Mouse (Mus musculus) intestine, embryonic 14.5 days (tissue): Measurements from ENCODE around the gene Elmo1. TPM values are rescaled to one million over a fixed set of nuclear protein-coding genes. Genes with fewer than 3 reads are reported as not detected.

Source experiments
- ATAC-seq: fragments of 200-750 bp; cut with Nextera tagmentation; replicated peaks from 2 replicates; pipeline ENCODE4 v1.8.0; 2017; ENCODE audit warnings: low read depth, moderate number of reproducible peaks, moderate TSS enrichment, moderate library complexity; ENCODE audit not compliant: low FRiP score, low TSS enrichment
- DNase-seq: peaks from one replicate; pipeline ENCODE4 v3.0.0-alpha.2; 2018; ENCODE audit warnings: low spot score
- H3K27ac ChIP-seq: fragments of 300-500 bp; sonication (generic); 2 replicates; pipeline ENCODE4 v1.5.1; 2014; ENCODE audit warnings: low read depth, mild to moderate bottlenecking, control low read depth
- H3K27me3 ChIP-seq: fragments of 300-500 bp; sonication (generic); replicated peaks from 2 replicates; pipeline ENCODE4 v1.6.1; 2014; ENCODE audit warnings: low read length, control low read depth; ENCODE audit not compliant: control insufficient read depth, insufficient read depth
- H3K36me3 ChIP-seq: fragments of 300-500 bp; sonication (generic); 2 replicates; pipeline ENCODE4 v1.6.1; 2014; ENCODE audit warnings: low read length, control low read depth; ENCODE audit not compliant: control insufficient read depth, insufficient read depth
- H3K4me1 ChIP-seq: fragments of 300-500 bp; sonication (generic); replicated peaks from 2 replicates; pipeline ENCODE4 v1.6.1; 2014; ENCODE audit warnings: low read length, control low read depth, mixed read lengths; ENCODE audit not compliant: control insufficient read depth, insufficient read depth
- H3K4me2 ChIP-seq: fragments of 300-500 bp; sonication (generic); 2 replicates; pipeline ENCODE4 v1.6.1; 2014; ENCODE audit warnings: low read length
- H3K4me3 ChIP-seq: fragments of 300-500 bp; sonication (generic); 2 replicates; pipeline ENCODE4 v1.5.1; 2014; ENCODE audit warnings: low read depth, low read length, control low read depth, mixed read lengths
- H3K9ac ChIP-seq: fragments of 300-500 bp; sonication (generic); 2 replicates; pipeline ENCODE4 v1.6.1; 2014; ENCODE audit warnings: mild to moderate bottlenecking, low read length
- H3K9me3 ChIP-seq: fragments of 300-500 bp; sonication (generic); 2 replicates; pipeline ENCODE4 v1.6.1; 2016; ENCODE audit warnings: low read length, control low read depth; ENCODE audit not compliant: control insufficient read depth
- WGBS: fragments of 180-500 bp; shearing (Covaris S2); extraction: QIAGEN DNeasy Blood & Tissue Kit; methylation state at CpG from one replicate; pipeline ENCODE4 v1.1.7; 2014; 5-methylcytosine and 5-hydroxymethylcytosine counted together
- polyA plus RNA-seq: library from polyadenylated mRNA; unstranded; fragments of >200 nt; fragmentation: Nextera tagmentation; extraction: Ambion mirVana; gene quantifications from 2 replicates; pipeline ENCODE4 v1.2.1, GENCODE M21; 2014

The Elmo1 gene
- polyA plus RNA-seq, 1 experiment from 2014 or later: 16.6 TPM

DNA sequence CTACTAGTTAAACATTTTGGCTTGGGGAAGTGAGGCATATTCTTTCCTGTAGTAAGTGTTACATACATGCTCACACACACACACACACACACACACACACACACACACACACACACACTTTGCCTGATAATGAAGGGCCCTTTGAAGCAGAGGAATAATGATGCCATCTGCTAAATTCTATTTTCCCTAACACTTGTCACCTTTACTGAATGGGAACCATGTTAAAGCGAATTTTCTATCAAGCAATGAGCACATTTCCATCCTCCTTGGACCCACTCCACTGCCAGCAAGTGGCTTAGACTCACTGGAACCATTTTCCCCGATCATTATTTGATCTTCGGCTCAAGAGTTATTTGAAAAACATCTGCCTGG is 8.2 kb downstream of the Elmo1 start:
- no peak overlapping the region for H3K9ac ChIP-seq
- no peaks in the 10 kb centered on the region for H3K9me3 ChIP-seq
- ATAC-seq (no peak), DNase-seq (no peak)
- H3K27me3 ChIP-seq: no peaks in the 10 kb centered on the region
- H3K36me3 ChIP-seq: no peaks in the 10 kb centered on the region
- H3K27ac ChIP-seq: no peak overlapping the region
- H3K4me2 ChIP-seq: no peak overlapping the region
- no peak overlapping the region for H3K4me3 ChIP-seq
- WGBS: 86% methylated on average over 3 of the region's 3 CpGs
- H3K4me1 ChIP-seq: peaks cover 7% of the 10 kb centered on the region; the same call in 1 of the 2 replicates

DNA sequence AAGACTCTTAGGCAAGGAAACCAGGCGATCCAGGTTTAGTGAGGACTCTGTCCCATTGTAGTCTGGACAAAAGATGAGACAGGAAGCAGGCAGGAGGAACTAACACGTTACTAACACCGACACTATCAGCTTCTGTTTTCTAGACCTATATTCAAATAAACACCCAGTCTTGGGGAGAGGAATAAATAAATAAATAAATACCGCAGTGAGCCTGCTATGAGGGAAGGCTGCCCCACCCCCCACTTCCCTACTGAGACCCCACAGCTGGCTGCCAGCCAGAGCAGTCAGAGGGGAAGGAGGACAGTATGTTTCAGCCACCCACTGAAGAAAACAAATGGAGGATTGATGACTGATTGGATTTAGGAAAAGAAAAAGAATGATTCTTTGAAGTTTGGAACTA is 9.2 kb downstream of the Elmo1 start:
- Histone ChIP-seq H3K4me1 (peaks cover 7% of the 10 kb centered on the region; the same call in 1 of the 2 replicates), H3K9me3 (no peaks in the 10 kb centered on the region), H3K4me3 (no peak overlapping the region), H3K9ac (no peak overlapping the region), H3K27me3 (no peaks in the 10 kb centered on the region), H3K27ac (no peak overlapping the region), H3K36me3 (no peaks in the 10 kb centered on the region), H3K4me2 (no peak overlapping the region)
- no peak for ATAC-seq
- DNase-seq: no peak
- WGBS: 27% methylated on average over 4 of the region's 4 CpGs

DNA sequence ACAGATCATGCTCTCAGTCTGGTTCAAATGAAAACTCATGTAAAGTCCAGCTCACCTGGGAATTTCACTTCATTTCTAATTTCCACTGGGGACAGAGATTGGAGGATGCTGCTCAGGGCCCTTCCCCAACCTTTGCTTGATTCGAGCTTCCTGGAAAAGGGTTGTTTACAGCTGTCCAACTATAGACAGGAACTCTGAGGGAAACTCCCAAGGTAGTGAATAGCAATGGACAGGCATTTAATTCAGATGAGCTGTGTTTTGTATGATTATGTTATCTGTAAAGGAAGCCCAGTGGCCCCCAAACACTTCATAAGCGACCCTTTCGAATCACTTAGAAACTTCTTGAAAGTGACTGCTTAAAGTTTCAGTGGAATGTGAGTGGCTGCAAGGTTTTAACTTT is 10.0 kb downstream of the Elmo1 start:
- Histone ChIP-seq H3K4me1 (peaks cover 7% of the 10 kb centered on the region; the same call in 1 of the 2 replicates), H3K9me3 (no peaks in the 10 kb centered on the region), H3K27ac (no peak overlapping the region), H3K36me3 (no peaks in the 10 kb centered on the region), H3K9ac (no peak overlapping the region), H3K4me2 (no peak overlapping the region), H3K27me3 (no peaks in the 10 kb centered on the region), H3K4me3 (no peak overlapping the region)
- DNase-seq (no peak), ATAC-seq (no peak)
- WGBS: 59% methylated on average over 3 of the region's 3 CpGs

DNA sequence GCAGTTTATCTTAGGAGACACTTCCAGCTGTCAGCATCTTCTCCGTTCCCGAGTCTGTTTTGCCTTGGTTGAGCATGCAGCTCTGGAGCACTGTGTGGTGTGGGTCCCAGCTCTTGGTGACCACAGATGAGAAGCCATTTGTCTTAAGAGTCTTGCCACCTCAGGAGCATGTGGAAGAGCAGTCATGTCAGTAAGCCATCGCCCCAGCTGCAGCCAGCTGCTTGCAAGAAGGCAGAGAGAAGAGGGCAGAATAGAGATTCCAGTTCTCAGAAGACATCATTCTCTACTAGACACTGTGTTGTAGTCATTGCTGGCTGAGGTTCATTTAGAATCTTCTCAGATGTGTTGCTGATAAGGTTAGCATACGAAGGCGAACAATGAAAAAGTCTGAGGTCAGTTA is 11.3 kb downstream of the Elmo1 start:
- H3K4me1 ChIP-seq: peaks cover 7% of the 10 kb centered on the region; the same call in 1 of the 2 replicates
- ATAC-seq: no peak
- 45% methylated on average over 5 of the region's 5 CpGs for WGBS
- no peak overlapping the region for H3K4me3 ChIP-seq
- no peak overlapping the region for H3K4me2 ChIP-seq
- no peaks in the 10 kb centered on the region for H3K27me3 ChIP-seq
- no peaks in the 10 kb centered on the region for H3K9me3 ChIP-seq
- no peak overlapping the region for H3K27ac ChIP-seq
- no peaks in the 10 kb centered on the region for H3K36me3 ChIP-seq
- no peak for DNase-seq
- H3K9ac ChIP-seq: no peak overlapping the region

DNA sequence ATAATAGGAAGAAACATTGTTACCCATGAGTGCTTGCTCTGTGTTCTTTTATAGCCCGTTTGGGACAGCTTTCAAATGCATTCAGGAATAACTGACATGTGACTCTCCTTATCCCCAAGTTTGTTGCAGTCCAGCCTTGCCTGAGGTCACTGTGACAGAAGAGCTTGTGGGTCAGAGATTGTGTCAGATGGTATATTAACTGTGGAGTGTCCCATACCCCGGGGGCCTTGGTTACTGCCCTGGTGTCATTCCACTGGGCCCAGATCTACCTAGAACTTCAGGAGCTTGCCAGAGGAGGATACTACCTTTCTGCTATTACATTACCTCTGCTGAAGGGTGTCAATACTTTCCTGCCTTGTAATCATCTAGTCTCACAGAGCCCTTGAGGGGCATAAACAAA is 14.4 kb downstream of the Elmo1 start:
- H3K9me3 ChIP-seq: no peaks in the 10 kb centered on the region
- ATAC-seq (no peak), DNase-seq (no peak)
- no peaks in the 10 kb centered on the region for H3K36me3 ChIP-seq
- no peaks in the 10 kb centered on the region for H3K27me3 ChIP-seq
- no peak overlapping the region for H3K27ac ChIP-seq
- 73% methylated on average over 2 of the region's 2 CpGs for WGBS
- H3K4me2 ChIP-seq: no peak overlapping the region
- no peak overlapping the region for H3K9ac ChIP-seq
- no peak overlapping the region for H3K4me3 ChIP-seq
- H3K4me1 ChIP-seq: peaks cover 7% of the 10 kb centered on the region; the same call in 1 of the 2 replicates

DNA sequence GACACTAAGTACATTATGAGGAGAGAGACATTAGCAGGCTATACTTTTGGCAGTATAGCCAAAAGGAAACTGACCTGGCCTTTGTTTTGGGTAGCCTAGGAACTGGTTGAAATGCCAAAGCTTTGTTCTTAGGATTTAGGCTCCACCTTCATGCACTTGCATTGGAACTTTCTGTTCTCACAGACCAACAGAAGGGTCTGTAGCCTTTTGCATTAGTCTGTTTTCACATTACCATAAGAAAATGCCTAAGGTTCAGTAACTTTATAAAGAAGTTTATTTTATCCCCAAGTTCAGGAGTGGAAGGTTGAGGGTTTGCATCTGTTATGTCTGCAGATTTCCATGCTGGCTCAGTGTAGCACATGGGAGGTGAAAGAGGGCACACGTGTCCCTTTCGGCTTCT is 15.6 kb downstream of the Elmo1 start:
- 87% methylated on average over 2 of the region's 2 CpGs for WGBS
- H3K9me3 ChIP-seq: no peaks in the 10 kb centered on the region
- ATAC-seq: no peak
- no peak for DNase-seq
- H3K27me3 ChIP-seq: no peaks in the 10 kb centered on the region
- no peak overlapping the region for H3K4me2 ChIP-seq
- H3K4me1 ChIP-seq: peaks cover 7% of the 10 kb centered on the region; the same call in 1 of the 2 replicates
- H3K27ac ChIP-seq: no peak overlapping the region
- H3K36me3 ChIP-seq: no peaks in the 10 kb centered on the region
- H3K9ac ChIP-seq: no peak overlapping the region
- no peak overlapping the region for H3K4me3 ChIP-seq

DNA sequence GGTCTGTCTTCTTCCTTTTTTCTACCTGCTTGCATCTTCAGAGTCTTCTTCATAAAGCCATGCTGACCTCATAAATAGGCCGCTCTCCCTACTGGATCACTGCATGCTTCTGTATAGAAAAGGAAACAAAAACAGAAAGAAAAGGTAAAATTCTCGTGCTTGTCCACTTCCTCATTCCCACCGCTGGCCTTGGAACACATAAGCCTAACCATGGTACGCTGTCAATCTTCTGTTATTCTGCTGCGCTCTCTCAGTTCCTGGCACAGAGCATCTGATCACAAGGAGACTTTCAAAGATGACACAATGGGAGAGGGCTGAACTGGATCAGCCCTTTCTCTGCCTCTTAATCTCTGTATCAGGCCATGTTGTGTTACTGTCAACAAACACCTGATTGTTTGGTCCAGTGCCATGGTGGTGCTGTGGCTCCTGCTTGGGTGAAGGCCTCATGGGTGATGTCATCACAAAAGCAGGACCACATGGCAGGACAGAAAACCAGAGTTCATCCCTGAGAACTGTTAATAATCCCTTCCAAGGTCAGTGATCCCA is 17.6 kb downstream of the Elmo1 start:
- Histone ChIP-seq H3K27me3 (no peaks in the 10 kb centered on the region), H3K9ac (no peak overlapping the region), H3K4me3 (no peak overlapping the region), H3K4me2 (no peak overlapping the region), H3K4me1 (peaks cover 7% of the 10 kb centered on the region; the same call in 1 of the 2 replicates), H3K36me3 (no peaks in the 10 kb centered on the region), H3K27ac (no peak overlapping the region), H3K9me3 (no peaks in the 10 kb centered on the region)
- no peak for DNase-seq
- no peak for ATAC-seq
- 93% methylated on average over 5 of the region's 5 CpGs for WGBS

DNA sequence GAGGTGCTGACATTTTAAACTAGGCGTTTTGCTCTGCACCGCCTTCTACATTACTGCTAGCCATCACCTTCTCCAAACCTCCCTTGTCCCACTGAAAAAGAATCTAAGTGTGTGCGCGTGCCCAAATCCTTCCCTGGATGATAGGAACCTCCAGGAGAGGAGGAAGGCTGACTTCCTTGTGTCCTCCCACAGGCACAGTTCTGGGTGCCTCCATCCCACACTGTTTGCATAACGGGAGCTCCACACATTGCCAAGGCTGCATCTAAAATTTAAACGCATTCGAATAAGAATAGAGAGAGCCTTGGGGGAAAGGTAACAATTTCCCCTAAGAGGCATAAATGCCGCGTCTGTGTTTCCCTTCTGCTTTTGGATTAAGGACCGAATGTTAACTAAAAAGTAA is 18.6 kb downstream of the Elmo1 start:
- no peaks in the 10 kb centered on the region for H3K36me3 ChIP-seq
- WGBS: 53% methylated on average over 10 of the region's 10 CpGs

DNA sequence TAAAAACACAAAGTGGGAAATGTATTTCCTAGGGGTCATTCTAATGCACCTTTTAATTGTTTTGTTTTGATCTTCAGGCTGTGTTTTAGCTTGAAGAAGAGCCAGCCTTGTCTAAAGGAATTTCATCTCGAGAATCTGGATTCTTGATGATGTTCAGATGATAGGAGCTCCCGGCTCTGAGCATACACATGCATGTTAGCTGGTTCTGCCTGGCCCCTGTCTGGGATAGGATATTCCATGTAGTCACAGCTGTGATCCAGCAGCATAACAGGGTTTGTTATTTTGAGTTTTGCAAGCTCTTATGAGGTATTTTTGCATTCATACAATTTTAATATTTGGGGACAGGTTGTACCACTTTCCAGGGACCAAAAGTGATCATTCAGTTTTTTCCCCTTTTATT is 19.1 kb downstream of the Elmo1 start:
- H3K9ac ChIP-seq: no peak overlapping the region
- peaks cover 7% of the 10 kb centered on the region; the same call in 1 of the 2 replicates for H3K4me1 ChIP-seq
- no peaks in the 10 kb centered on the region for H3K27me3 ChIP-seq
- no peak for DNase-seq
- no peak overlapping the region for H3K4me3 ChIP-seq
- no peak overlapping the region for H3K4me2 ChIP-seq
- H3K36me3 ChIP-seq: no peaks in the 10 kb centered on the region
- WGBS: 26% methylated on average over 2 of the region's 2 CpGs
- no peaks in the 10 kb centered on the region for H3K9me3 ChIP-seq
- H3K27ac ChIP-seq: no peak overlapping the region
- ATAC-seq: no peak

More for the DNA sequence above, 18.6 kb downstream of the Elmo1 start:
- peaks cover 7% of the 10 kb centered on the region; the same call in 1 of the 2 replicates for H3K4me1 ChIP-seq
- no peak overlapping the region for H3K9ac ChIP-seq
- no peaks in the 10 kb centered on the region for H3K9me3 ChIP-seq
- H3K27ac ChIP-seq: no peak overlapping the region
- ATAC-seq (no peak), DNase-seq (no peak)
- H3K27me3 ChIP-seq: no peaks in the 10 kb centered on the region
- no peak overlapping the region for H3K4me3 ChIP-seq
- H3K4me2 ChIP-seq: no peak overlapping the region
